24 mouse cellular contexts compared by ENCODE assay signal in the genomic region with DNA sequence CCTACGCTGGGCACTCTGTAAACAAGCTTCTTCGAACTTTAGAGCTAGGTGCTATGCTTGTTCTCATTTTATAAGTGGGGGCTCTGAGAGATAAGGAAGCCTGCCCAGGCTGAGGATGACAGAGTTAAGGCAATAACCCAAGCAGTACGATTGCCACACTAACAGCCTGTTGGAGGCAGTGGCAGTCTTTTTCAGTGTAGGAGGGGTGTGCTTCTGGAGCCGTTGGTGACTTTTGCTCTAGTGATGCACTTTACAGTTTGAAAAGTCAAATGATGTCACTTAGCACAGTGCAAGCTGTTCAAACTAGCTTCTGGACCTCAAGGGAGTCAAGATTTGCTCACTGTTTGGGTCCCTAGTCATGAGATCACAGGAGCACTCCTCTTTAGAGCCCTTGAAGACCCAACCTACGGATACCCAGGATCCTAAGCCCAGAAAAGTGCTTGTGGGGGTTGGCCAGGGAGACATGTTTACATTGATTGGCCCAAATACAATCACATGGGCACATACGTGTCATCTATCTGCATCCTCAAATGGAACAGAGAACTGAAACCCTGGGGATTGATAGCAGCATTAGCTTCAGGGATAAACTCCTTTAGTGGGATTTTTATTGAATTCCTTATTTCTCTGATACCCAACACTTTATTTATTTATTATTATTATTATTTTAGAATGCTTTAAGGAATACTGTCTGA.
DNase-seq lines count a peak whose midpoint lies in the region; ATAC-seq and TF ChIP-seq lines count a peak whose summit lies in the region.
"Had no signal": no experiment of that assay in that cellular context is flagged by ENCODE, and none has a peak within 500 bp of the region (broad histone marks: within the 10 kb centered on the region; RNA-seq: fewer than 3 reads in every experiment).

No protein-coding gene starts in this region.

- peak overlapping the region; percentile 38; the same call in 1 of the 2 replicates for H3K27ac ChIP-seq in gastrocnemius, adult 2 months
- no peak overlapping the region for H3K27ac ChIP-seq in liver, adult 2 months (replicated peaks; ENCODE audit: insufficient read depth, low read depth, low read length)
- H3K27ac ChIP-seq in liver, embryonic 11.5 days (ENCODE audit: low read depth, low read length) = no peak overlapping the region
- peak overlapping the region; percentile 86 for H3K27ac ChIP-seq in brown adipose tissue, adult 24 weeks (replicated peaks; ENCODE audit: low read depth, low read length)
- 0 out of 2 replicates have a peak overlapping the region, but pooled peaks have one; percentile 19 for H3K27ac ChIP-seq in macrophage
- H3K27ac ChIP-seq in hindbrain, postnatal 0 days = no peak overlapping the region
- H3K27ac ChIP-seq: embryonic facial prominence, embryonic 13.5 days; forebrain, embryonic 13.5 days; hindbrain, embryonic 12.5 days; liver, embryonic 14.5 days; neural tube, embryonic 12.5 days had no signal

- intact Hi-C loops in gastrocnemius, adult 2 months (cut with DNase I) = no loop called here
- intact Hi-C loops in gastrocnemius, postnatal 14 days (cut with DNase I; ENCODE audit: low total_unique reads) = no loop called here

- no peak for TF ChIP-seq POLR2A in liver, adult 2 months (IDR thresholded peaks at IDR 0.05; ENCODE audit: extremely low read depth, insufficient read depth, low read length)

- no peaks in the 10 kb centered on the region for H3K27me3 ChIP-seq in liver, adult 2 months (ENCODE audit: control insufficient read depth, insufficient read depth, low read length)
- H3K27me3 ChIP-seq in liver, embryonic 11.5 days (replicated peaks; ENCODE audit: control insufficient read depth, insufficient read depth, low read length) = no peaks in the 10 kb centered on the region
- H3K27me3 ChIP-seq in hindbrain, postnatal 0 days (ENCODE audit: insufficient read depth, low read length) = no peaks in the 10 kb centered on the region
- H3K27me3 ChIP-seq: embryonic facial prominence, embryonic 13.5 days; forebrain, embryonic 13.5 days; hindbrain, embryonic 12.5 days; neural tube, embryonic 12.5 days had no signal

- no peaks in the 10 kb centered on the region for H3K79me2 ChIP-seq in liver, adult 2 months (ENCODE audit: control insufficient read depth, insufficient read depth, low read length)
- H3K79me2 ChIP-seq in macrophage (ENCODE audit: inconsistent target) = no peaks in the 10 kb centered on the region

- 53% methylated on average over 6 of the region's 6 CpGs for WGBS in liver, adult 2 months
- WGBS in liver, embryonic 11.5 days = 70% methylated on average over 6 of the region's 6 CpGs
- WGBS in macrophage (ENCODE audit: missing documents) = 58% methylated on average over 6 of the region's 6 CpGs
- 87% methylated on average over 6 of the region's 6 CpGs for WGBS in hindbrain, postnatal 0 days

- no peaks in the 10 kb centered on the region for H3K9me3 ChIP-seq in liver, embryonic 11.5 days (ENCODE audit: control insufficient read depth, low read length)
- no peaks in the 10 kb centered on the region for H3K9me3 ChIP-seq in hindbrain, postnatal 0 days (ENCODE audit: low read length)
- H3K9me3 ChIP-seq: embryonic facial prominence, embryonic 13.5 days; forebrain, embryonic 13.5 days; hindbrain, embryonic 12.5 days; neural tube, embryonic 12.5 days had no signal

- H3K36me3 ChIP-seq in liver, adult 2 months (ENCODE audit: control insufficient read depth, insufficient read depth, low read length) = no peaks in the 10 kb centered on the region
- H3K36me3 ChIP-seq in liver, embryonic 11.5 days (ENCODE audit: control insufficient read depth, insufficient read depth, low read length) = no peaks in the 10 kb centered on the region
- H3K36me3 ChIP-seq in macrophage (ENCODE audit: inconsistent target) = no peaks in the 10 kb centered on the region
- H3K36me3 ChIP-seq in hindbrain, postnatal 0 days (ENCODE audit: insufficient read depth, low read length) = no peaks in the 10 kb centered on the region
- H3K36me3 ChIP-seq: embryonic facial prominence, embryonic 13.5 days; hindbrain, embryonic 12.5 days; neural tube, embryonic 12.5 days had no signal

- TF ChIP-seq CTCF in gastrocnemius, adult 2 months (IDR thresholded peaks at IDR 0.05) = no peak
- no peak for TF ChIP-seq CTCF in liver, adult 2 months (IDR thresholded peaks at IDR 0.05; ENCODE audit: low read depth, low read length)
- no peak for TF ChIP-seq CTCF in hindbrain, postnatal 0 days (IDR thresholded peaks at IDR 0.05; ENCODE audit: low read depth)

- peaks cover 22% of the 10 kb centered on the region for H3K4me1 ChIP-seq in liver, adult 2 months (ENCODE audit: control insufficient read depth, insufficient read depth, low read length)
- peaks cover 12% of the 10 kb centered on the region for H3K4me1 ChIP-seq in liver, embryonic 11.5 days (replicated peaks; ENCODE audit: control insufficient read depth, insufficient read depth, low read length)
- H3K4me1 ChIP-seq in brown adipose tissue, adult 24 weeks (ENCODE audit: control insufficient read depth, insufficient read depth, insufficient read length, low read length) = peaks cover 19% of the 10 kb centered on the region
- no peaks in the 10 kb centered on the region for H3K4me1 ChIP-seq in hindbrain, postnatal 0 days (ENCODE audit: insufficient read depth, low read length)
- H3K4me1 ChIP-seq: neural tube, embryonic 12.5 days had no signal

- no peak for DNase-seq in gastrocnemius, adult 2 months
- DNase-seq in gastrocnemius, postnatal 14 days = no peak
- DNase-seq in liver, adult 2 months (ENCODE audit: extremely low read depth, low read depth, low spot score) = peak; percentile 42
- DNase-seq in liver, embryonic 11.5 days (ENCODE audit: low spot score) = no peak
- DNase-seq in kidney, adult 8-10 months = no peak
- DNase-seq in hindbrain, postnatal 0 days (ENCODE audit: low spot score) = no peak
- DNase-seq: adrenal gland, adult 2 months; cerebellum, adult 18-20 months; cerebellum, postnatal 14 days; gastrocnemius, postnatal 10 days; kidney, adult 9 months; kidney, postnatal 14 days; left cerebral cortex, postnatal 4 days; midbrain, embryonic 14.5 days; right cerebral cortex, postnatal 25 days; thymus, postnatal 25 days had no signal

- H3K9ac ChIP-seq in liver, adult 2 months (ENCODE audit: low read depth, low read length) = no peak overlapping the region
- no peak overlapping the region for H3K9ac ChIP-seq in liver, embryonic 11.5 days (ENCODE audit: low read depth, low read length)
- H3K9ac ChIP-seq in hindbrain, postnatal 0 days (replicated peaks; ENCODE audit: low read length) = no peak overlapping the region
- H3K9ac ChIP-seq: embryonic facial prominence, embryonic 13.5 days; forebrain, embryonic 13.5 days; hindbrain, embryonic 12.5 days; liver, embryonic 14.5 days; neural tube, embryonic 12.5 days had no signal

- no peak overlapping the region for H3K4me2 ChIP-seq in liver, embryonic 11.5 days
- no peak overlapping the region for H3K4me2 ChIP-seq in hindbrain, postnatal 0 days (ENCODE audit: low read depth, low read length)
- H3K4me2 ChIP-seq: embryonic facial prominence, embryonic 13.5 days; forebrain, embryonic 13.5 days; hindbrain, embryonic 12.5 days; neural tube, embryonic 12.5 days had no signal

- ATAC-seq in liver, embryonic 11.5 days (replicated peaks; ENCODE audit: low FRiP score) = no peak
- no peak for ATAC-seq in hindbrain, postnatal 0 days
- ATAC-seq: forebrain, embryonic 13.5 days had no signal

- H3K4me3 ChIP-seq in gastrocnemius, adult 2 months = no peak overlapping the region
- H3K4me3 ChIP-seq in liver, adult 2 months (ENCODE audit: insufficient read depth, low read depth, low read length) = no peak overlapping the region
- H3K4me3 ChIP-seq in liver, embryonic 11.5 days (ENCODE audit: low read depth, low read length) = no peak overlapping the region
- H3K4me3 ChIP-seq in brown adipose tissue, adult 24 weeks (ENCODE audit: insufficient read depth, low read depth, low read length) = no peak overlapping the region
- H3K4me3 ChIP-seq in macrophage (ENCODE audit: inconsistent target) = no peak overlapping the region
- no peak overlapping the region for H3K4me3 ChIP-seq in hindbrain, postnatal 0 days (ENCODE audit: low read length)
- H3K4me3 ChIP-seq: embryonic facial prominence, embryonic 13.5 days; erythroblast, embryonic 14.5 days; forebrain, embryonic 13.5 days; hindbrain, embryonic 12.5 days; neural tube, embryonic 12.5 days had no signal

Comparison
In these comparisons a context has a peak if more than half of its experiments do, and no peak if none do; other contexts are left out.
1. H3K27ac ChIP-seq: peak in gastrocnemius, adult 2 months (single experiment), brown adipose tissue, adult 24 weeks (single experiment) and macrophage (single experiment); none in liver, adult 2 months (single experiment), liver, embryonic 11.5 days (single experiment) and hindbrain, postnatal 0 days (single experiment).